Mouse (Mus musculus) intestine, postnatal 0 days (tissue): ENCODE measurements around the gene Nanos1. TPM values are rescaled to one million over a fixed set of nuclear protein-coding genes. Genes with fewer than 3 reads are reported as not detected.

Source experiments
- ATAC-seq: fragments of 200-750 bp; cut with Nextera tagmentation; 2 replicates; pipeline ENCODE4 v1.8.0; 2017; ENCODE audit warnings: mild to moderate bottlenecking, moderate TSS enrichment, moderate library complexity
- H3K27ac ChIP-seq: fragments of 300-500 bp; sonication (generic); 2 replicates; pipeline ENCODE4 v1.5.1; 2014; ENCODE audit warnings: mild to moderate bottlenecking, low read depth, low read length, moderate library complexity
- H3K27me3 ChIP-seq: fragments of 300-500 bp; sonication (generic); replicated peaks from 2 replicates; pipeline ENCODE4 v1.6.1; 2014; ENCODE audit warnings: low read length, mixed read lengths; ENCODE audit not compliant: control insufficient read depth, insufficient read depth
- H3K36me3 ChIP-seq: fragments of 300-500 bp; sonication (generic); 2 replicates; pipeline ENCODE4 v1.6.1; 2014; ENCODE audit warnings: mild to moderate bottlenecking, moderate library complexity; ENCODE audit not compliant: control insufficient read depth, insufficient read depth
- H3K4me1 ChIP-seq: fragments of 300-500 bp; sonication (generic); replicated peaks from 2 replicates; pipeline ENCODE4 v1.6.1; 2014; ENCODE audit warnings: antibody characterized with exemption, low read length, mixed read lengths; ENCODE audit not compliant: control insufficient read depth, insufficient read depth
- H3K4me2 ChIP-seq: fragments of 300-500 bp; sonication (generic); replicated peaks from 2 replicates; pipeline ENCODE4 v1.6.1; 2014; ENCODE audit warnings: low read depth, mild to moderate bottlenecking, moderate library complexity
- H3K4me3 ChIP-seq: fragments of 300-500 bp; sonication (generic); 2 replicates; pipeline ENCODE4 v1.5.1; 2014; ENCODE audit warnings: low read depth, low read length
- H3K9ac ChIP-seq: fragments of 300-500 bp; sonication (generic); 2 replicates; pipeline ENCODE4 v1.6.1; 2014; ENCODE audit warnings: mild to moderate bottlenecking, low read depth, low read length
- H3K9me3 ChIP-seq: fragments of 300-500 bp; sonication (generic); 2 replicates; pipeline ENCODE4 v1.6.1; 2016; ENCODE audit warnings: mixed run types; ENCODE audit not compliant: control insufficient read depth
- CTCF ChIP-seq: sonication (generic); IDR thresholded peaks from 2 replicates; pipeline ENCODE4 v1.5.1; 2016; ENCODE audit warnings: low read depth, mild to moderate bottlenecking, control low read depth, antibody characterized with exemption, moderate library complexity
- WGBS: fragments of 180-500 bp; shearing (Covaris S2); extraction: QIAGEN DNeasy Blood & Tissue Kit; methylation state at CpG from one replicate; pipeline ENCODE4 v1.1.7; 2014; 5-methylcytosine and 5-hydroxymethylcytosine counted together
- polyA plus RNA-seq: library from polyadenylated mRNA; unstranded; fragments of >200 nt; fragmentation: Nextera tagmentation; extraction: Ambion mirVana; gene quantifications from 2 replicates; pipeline ENCODE4 v1.2.1, GENCODE M21; 2015

Gene Nanos1
- polyA plus RNA-seq, 1 experiment from 2014 or later = 0.60 TPM

GRCm38 (mm10) chr19:60757099-60757785, 1.5 kb downstream of the Nanos1 start:
- WGBS = 5% methylated on average over 25 of the region's 25 CpGs

GRCm38 (mm10) chr19:60758896-60759835, 3.4 kb downstream of the Nanos1 start:
- Histone ChIP-seq H3K36me3 (peaks cover 27% of the 10 kb centered on the region), H3K9me3 (no peaks in the 10 kb centered on the region), H3K27ac (no peak overlapping the region), H3K4me3 (no peak overlapping the region), H3K9ac (no peak overlapping the region), H3K4me2 (no peak overlapping the region), H3K27me3 (no peaks in the 10 kb centered on the region), H3K4me1 (0 out of 2 replicates have a peak, but pooled peaks cover 4% of the 10 kb centered on the region)
- no peak for TF ChIP-seq CTCF
- no peak for ATAC-seq
- 80% methylated on average over 4 of the region's 4 CpGs for WGBS

More at GRCm38 (mm10) chr19:60757099-60757785, 1.5 kb downstream of the Nanos1 start:
- H3K27ac ChIP-seq = no peak overlapping the region
- H3K4me1 ChIP-seq = 0 out of 2 replicates have a peak, but pooled peaks cover 4% of the 10 kb centered on the region
- H3K4me3 ChIP-seq = peak overlapping the region; percentile 86
- no peak for TF ChIP-seq CTCF
- H3K27me3 ChIP-seq = no peaks in the 10 kb centered on the region
- H3K4me2 ChIP-seq = peak overlapping the region; percentile 100
- ATAC-seq = no peak
- peaks cover 10% of the 10 kb centered on the region for H3K36me3 ChIP-seq
- 0 out of 2 replicates have a peak overlapping the region, but pooled peaks have one; percentile 48 for H3K9ac ChIP-seq
- H3K9me3 ChIP-seq = no peaks in the 10 kb centered on the region

- no peak overlapping the region for H3K4me3 ChIP-seq
- no peaks in the 10 kb centered on the region for H3K9me3 ChIP-seq
- TF ChIP-seq CTCF = no peak
- H3K27me3 ChIP-seq = no peaks in the 10 kb centered on the region
- no peak overlapping the region for H3K4me2 ChIP-seq
- H3K27ac ChIP-seq = no peak overlapping the region
- H3K4me1 ChIP-seq = no peaks in the 10 kb centered on the region
- no peak overlapping the region for H3K9ac ChIP-seq
- 75% methylated on average over 6 of the region's 6 CpGs for WGBS
- ATAC-seq = no peak
- H3K36me3 ChIP-seq = peaks cover 76% of the 10 kb centered on the region
These were observed 17.6 kb downstream of the Nanos1 start for GRCm38 (mm10) chr19:60773366-60773765.

- H3K27ac ChIP-seq = no peak overlapping the region
- no peak for TF ChIP-seq CTCF
- 0 out of 2 replicates have a peak, but pooled peaks cover 3% of the 10 kb centered on the region for H3K4me1 ChIP-seq
- H3K4me3 ChIP-seq = no peak overlapping the region
- ATAC-seq = no peak
- peaks cover 22% of the 10 kb centered on the region for H3K36me3 ChIP-seq
- H3K9me3 ChIP-seq = no peaks in the 10 kb centered on the region
- WGBS = 77% methylated on average over 3 of the region's 3 CpGs
- H3K4me2 ChIP-seq = no peak overlapping the region
- H3K9ac ChIP-seq = no peak overlapping the region
- no peaks in the 10 kb centered on the region for H3K27me3 ChIP-seq
These were observed 26.2 kb downstream of the Nanos1 start for GRCm38 (mm10) chr19:60782034-60782433.

- H3K27me3 ChIP-seq = no peaks in the 10 kb centered on the region
- no peak for TF ChIP-seq CTCF
- no peak for ATAC-seq
- no peaks in the 10 kb centered on the region for H3K9me3 ChIP-seq
- no peak overlapping the region for H3K27ac ChIP-seq
- peaks cover 6% of the 10 kb centered on the region for H3K36me3 ChIP-seq
- no peak overlapping the region for H3K4me2 ChIP-seq
- 0 out of 2 replicates have a peak, but pooled peaks cover 3% of the 10 kb centered on the region for H3K4me1 ChIP-seq
- 29% methylated on average over 1 of the region's 1 CpGs for WGBS
- no peak overlapping the region for H3K4me3 ChIP-seq
- H3K9ac ChIP-seq = no peak overlapping the region
These were observed 28.9 kb downstream of the Nanos1 start for GRCm38 (mm10) chr19:60784712-60785111.
